Mouse (Mus musculus): Measurements from ENCODE around the gene Btnl6.
"Not testable (repeated sequence)": the region's sequence is repeated elsewhere in the genome, so short reads cannot be mapped to it uniquely, and the experiment has no call there.

Gene Btnl6

DNA sequence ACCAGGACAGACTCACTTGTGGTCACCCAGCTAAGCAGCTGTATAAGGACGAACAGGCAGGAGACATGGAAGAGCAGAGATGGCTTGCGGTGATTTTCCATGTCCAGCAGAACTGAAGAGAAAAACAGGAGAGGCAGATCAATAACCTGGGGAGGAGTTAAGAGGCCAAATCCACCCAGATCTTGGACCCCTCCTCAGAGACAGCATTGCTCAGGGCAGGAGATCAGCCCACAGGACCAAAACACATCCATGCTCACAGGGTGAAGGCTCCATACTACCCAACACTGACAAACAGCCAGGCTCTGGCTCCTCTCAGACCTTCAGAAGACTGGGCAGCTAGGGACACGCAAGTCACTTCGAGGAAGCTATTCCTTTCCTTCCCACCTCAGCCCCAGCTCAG lies at the start of gene Btnl6:
Gene Btnl6 (minus strand): TSS at position 101 of the 400 bp plus-strand sequence.
- no peak for DNase-seq (ENCODE audit: low read depth, low spot score)

DNA sequence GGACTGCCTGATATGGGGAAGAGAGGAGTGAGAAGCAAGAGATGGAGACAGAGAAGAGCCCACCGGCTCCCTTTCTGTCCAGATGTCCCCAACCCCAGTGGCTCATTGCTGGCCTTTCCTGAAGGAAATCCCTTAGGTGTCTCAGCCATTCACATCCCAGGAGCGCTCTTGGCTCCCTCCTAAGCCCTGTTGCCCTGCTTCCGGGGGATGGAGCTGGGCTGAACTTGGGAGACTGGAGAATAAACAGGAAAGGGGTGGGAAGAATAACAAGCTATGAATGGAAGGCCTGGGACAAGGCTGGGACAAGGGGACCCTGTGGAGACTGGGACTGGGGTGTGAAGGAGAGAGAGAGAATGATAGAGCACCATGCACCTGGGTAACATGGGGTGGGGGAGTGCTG lies 47.6 kb upstream of the Btnl6 start:
- no peak for DNase-seq (ENCODE audit: low read depth, low spot score)

DNA sequence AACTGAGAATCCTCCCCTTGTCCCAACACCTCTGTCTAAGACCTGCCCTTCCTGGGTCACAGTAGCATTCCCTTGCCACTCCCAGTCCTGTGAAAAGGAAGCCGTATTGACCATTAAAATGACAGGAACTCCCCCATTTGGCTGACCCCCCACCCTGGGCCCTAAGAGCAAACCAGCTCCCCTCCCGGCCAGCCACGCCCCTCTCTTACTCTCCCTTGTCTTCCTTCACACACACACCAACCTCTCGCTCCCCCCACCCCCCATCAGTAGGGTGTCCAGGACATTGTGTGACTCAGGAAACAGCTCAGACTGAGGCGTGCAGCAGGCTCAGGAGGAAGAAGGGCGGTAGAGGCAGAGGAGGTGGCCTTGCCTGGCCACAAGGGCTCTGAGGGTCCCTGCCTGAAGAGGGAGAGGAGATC lies 46.9 kb upstream of the Btnl6 start, which contains the start of gene Notch4:
Gene Notch4 (plus strand): TSS at position 266 of the 419 bp plus-strand sequence.
- no peak for DNase-seq (ENCODE audit: low read depth, low spot score)

DNA sequence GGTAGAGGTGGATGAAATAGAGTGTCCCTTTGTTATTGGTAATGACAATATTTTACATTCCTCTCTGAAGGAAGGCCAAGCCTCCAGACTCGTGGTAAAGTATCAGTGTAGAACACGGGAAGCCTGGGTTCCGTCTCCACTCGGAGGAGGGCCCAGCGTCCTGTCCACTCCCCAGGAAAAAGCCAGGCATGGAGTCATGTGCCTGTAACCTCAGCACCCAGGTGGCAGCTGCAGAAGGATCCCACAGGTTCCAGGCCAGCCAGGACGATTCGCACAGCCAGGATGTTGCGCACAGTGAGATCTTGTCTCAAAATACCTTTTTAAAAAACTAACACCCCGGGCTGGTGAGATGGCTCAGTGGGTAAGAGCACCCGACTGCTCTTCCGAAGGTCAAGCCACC lies 46.2 kb upstream of the Btnl6 start:
- DNase-seq (ENCODE audit: low read depth, low spot score) = no peak

DNA sequence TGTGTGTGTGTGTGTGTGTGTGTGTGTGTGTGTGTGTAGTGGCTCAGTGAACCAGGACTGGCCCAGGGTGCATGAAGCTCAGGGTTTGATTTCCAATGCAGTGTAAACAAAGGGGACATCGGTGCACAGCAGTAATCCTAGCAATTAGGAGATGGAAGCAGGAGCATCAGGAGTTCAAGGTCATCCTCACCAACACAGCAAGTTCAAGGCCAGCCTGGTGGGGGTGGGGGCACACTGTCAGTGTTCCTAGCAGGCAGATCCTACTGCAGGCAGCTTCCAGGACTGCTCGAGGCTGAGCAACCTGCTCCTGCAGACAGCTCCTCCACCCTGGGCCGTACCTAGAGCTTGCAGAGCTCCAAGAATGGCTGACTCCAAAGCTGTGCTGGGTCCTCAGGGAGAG lies 45.4 kb upstream of the Btnl6 start:
- no peak for DNase-seq (ENCODE audit: low read depth, low spot score)

DNA sequence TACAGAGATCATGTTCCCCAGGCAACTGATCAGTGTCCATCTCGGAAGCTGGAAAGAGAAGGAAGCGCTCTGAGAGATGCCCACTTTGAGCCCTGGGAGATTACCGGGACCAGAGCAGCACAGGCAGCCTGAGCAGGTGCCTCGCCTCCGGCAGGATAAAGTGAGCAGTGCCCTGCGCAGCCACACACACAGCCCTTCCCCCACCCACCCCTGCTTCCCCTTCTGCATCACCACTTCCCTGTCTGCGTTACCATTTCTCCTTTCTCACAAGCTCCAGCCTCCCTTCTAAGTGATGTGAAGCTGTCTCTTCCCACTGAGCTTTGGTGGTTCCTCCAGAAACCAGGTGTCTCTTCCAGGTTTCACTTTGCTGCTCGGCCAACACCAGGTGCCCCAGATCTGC lies 44.0 kb upstream of the Btnl6 start:
- no peak for DNase-seq (ENCODE audit: low read depth, low spot score)

DNA sequence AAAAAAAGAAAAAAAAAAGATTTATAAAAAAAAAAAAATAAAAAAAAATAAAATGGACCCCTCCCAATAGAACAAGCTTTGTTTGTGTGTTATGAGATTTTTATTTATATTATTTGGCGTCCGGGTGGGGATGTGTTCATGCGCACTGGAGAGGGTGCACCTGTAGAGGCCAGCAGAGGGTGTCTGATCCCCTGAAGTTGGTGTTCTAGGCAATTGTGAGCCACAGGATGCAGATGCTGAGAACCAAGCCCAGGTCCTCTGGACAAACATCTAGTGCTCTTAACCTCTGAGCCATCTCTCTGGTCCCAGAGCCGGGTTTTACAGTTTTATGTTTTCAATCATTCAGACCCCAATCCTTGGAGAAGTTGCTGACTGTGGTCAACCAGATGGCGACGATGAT lies 43.3 kb upstream of the Btnl6 start:
- DNase-seq (ENCODE audit: low read depth, low spot score) = no peak

DNA sequence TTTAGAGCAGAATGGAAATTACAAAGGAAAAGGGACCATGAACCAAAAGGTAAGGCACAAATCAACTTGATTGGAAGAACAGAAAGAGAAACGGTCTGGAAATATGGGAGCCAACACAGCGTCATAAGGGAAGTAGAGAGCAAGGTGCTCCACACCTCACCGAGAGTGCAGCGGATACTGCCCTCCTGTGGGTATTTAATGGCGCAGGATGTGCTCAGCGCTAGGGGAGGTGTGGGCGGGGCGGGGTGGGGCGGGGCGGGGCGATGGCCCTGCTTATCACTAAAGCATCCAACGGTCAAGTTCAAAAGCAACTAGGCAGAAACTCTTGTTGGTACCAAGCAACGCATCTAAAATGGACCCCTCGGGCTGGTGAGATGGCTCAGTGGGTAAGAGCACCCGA lies 42.7 kb upstream of the Btnl6 start:
- no peak for DNase-seq (ENCODE audit: low read depth, low spot score)

DNA sequence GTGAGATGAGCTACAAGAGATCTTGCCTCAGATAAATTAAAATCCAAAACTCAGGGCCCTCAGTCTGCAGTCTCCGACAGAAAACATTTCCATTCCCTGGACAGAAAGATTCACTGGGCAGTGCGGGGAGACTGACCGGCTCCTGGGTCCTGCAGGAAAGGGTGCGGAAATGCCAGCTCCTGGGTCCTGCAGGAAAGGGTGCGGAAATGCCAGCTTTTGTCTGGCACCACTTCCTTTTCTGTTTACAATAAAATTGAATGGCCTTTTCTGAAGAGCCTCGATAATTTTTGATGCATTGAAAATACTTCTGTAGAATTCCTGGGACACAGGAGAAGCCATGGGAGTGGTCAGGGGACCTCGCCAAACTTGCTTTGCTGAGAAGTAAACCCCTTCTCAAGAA lies 42.0 kb upstream of the Btnl6 start:
- no peak for DNase-seq (ENCODE audit: low read depth, low spot score)

DNA sequence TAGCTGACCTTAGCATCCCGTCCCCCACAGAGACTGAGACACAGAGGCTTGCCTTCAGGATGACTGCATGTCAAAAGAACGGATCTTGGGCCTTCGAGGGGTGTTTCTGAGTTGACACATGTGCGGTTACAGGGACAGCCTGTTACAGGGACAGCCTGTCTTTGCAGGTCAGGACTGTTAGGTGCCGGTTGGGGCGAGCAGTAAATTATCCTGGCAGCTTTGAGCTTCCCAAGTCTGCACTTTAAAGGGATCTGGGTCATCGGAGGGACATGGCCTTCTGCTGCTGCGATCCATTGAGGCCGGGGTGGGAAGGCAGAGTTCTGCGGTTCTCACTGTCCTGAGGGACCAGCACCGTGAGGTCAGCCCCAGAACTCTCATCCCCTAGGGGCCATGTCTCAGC lies 40.3 kb upstream of the Btnl6 start:
- no peak for DNase-seq (ENCODE audit: low read depth, low spot score)

DNA sequence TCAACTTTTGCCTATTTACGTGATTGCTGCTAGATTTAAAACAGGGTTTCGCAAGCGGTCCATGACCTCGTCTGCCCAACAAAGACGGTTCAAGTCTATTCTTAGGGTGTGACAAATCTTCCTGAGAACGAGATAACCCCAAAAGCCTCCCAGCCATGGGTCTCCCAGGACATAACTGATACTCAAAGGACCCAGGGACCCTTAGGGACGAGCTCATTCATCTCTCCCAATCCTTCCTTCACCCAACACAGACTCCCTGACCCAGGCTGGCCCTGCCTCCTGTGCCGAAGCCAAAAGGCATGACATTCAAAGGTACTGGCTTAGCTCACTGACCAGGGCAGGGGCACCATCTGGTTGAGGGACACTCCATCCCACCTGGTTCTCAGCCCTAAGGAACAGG lies 39.3 kb upstream of the Btnl6 start:
- DNase-seq (ENCODE audit: low read depth, low spot score) = no peak

DNA sequence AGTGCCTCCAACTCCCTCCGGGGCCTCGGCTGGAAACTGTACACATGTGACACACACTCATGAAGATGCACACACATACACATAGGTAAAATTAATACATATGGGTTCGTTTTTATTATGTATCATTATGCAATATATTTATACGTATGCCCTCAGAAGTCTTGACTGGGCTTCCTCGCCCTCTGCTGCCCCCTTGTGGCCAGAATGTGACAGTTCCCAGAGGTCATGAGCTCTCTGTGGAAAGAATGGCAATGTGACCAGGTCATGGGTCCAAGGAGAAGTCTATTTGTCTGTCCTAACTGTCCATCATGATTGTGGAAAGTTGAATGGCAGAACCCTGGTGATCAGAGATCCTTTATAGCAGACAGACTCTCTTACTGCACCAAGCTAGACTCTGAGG lies 38.3 kb upstream of the Btnl6 start:
- no peak for DNase-seq (ENCODE audit: low read depth, low spot score)

DNA sequence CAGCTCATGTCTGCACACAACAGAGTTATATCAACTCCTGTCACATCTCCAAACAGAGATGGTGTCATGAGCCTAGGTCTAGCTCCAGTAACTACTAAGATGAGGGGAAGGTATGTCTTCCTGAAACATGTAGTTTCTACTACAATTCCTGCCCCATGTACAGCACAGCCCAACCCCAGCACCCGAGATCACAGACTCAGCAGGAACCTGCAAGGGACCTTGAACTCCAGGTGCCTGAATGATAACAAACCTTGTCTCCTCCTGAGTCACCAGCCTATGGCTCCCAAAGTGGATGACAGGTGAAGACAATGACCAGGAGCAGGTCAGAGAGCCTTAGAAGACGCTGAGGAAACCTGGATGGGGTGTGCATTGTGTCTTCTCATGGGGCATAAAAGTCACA lies 32.7 kb upstream of the Btnl6 start:
- DNase-seq (ENCODE audit: low read depth, low spot score) = no peak

DNA sequence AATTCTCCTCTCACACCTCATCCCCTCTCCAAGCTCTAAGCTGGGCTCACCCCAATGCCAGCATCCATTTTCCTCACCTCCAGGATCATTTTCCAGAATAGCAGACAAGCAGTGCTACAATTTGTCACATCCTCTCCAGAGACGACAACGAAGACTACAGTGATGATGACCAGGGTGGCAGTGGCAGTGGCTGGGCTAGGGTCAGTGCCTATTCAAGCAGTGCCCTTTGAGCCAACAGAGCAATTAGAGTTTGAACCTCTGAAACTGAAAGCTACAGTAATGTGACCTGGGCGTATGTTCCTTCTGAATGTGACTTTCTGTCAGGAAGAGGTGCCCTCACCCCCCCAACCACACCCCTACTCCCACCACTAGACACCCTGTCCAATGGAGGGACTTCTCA lies 32.0 kb upstream of the Btnl6 start:
- DNase-seq (ENCODE audit: low read depth, low spot score) = no peak

DNA sequence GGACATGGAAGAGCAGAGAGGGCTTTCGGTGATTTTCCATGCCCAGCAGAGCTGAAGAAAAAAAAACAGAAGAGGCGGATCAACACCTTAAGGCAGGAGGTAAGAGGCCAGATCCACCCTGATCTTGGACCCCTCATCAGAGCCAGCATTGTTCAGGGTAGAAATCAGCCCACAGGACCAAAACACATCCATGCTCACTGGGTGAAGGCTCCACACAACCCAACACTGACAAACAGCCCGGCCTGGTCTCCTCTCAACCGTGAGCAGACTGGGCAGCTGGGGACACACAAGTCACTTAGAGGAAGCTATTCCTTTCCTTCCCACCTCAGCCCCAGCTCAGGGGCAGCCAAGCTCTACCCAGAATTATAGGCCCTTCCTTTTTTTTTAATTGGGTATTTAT lies 30.4 kb upstream of the Btnl6 start:
- no peak for DNase-seq (ENCODE audit: low read depth, low spot score)

DNA sequence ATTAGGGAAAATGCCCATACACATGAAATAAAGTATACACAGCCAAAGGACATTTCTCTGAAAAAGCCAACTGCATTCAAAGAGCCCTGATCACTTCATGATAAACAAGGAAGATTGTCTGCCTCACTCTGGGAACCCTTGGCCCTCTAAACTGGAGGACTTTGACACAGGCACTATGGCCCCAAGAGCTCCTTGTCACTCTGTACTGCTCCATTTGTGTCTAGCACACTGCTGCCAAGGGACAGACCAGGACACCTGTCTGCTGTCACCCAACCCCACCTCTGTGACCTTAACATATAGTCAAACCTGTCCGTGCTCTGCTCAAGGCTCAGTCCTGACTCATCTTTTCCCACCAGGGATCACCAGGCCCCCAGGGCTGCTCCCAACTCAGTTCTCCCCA lies 29.6 kb upstream of the Btnl6 start:
- no peak for DNase-seq (ENCODE audit: low read depth, low spot score)

DNA sequence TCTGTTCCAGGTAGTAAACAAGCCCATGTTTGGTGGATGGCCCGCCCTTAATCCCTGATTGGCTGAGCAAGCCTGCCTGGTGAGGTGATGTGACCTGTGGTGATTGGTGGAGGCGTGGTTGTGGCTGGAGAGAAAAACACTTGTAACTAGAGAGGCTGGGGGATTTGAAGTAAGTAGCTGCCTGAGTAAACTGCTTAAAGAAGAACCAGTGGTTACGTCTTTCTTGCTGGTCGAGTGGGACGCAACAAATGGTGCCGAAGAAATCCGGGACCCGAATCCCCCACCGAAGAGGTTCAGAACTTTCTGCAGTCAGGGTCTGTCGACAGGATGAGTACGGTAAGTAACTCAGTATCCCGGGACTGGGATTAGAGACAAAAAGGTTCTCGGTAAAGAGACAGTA lies 26.4 kb upstream of the Btnl6 start:
- DNase-seq (ENCODE audit: low read depth, low spot score) = not testable (repeated sequence)

DNA sequence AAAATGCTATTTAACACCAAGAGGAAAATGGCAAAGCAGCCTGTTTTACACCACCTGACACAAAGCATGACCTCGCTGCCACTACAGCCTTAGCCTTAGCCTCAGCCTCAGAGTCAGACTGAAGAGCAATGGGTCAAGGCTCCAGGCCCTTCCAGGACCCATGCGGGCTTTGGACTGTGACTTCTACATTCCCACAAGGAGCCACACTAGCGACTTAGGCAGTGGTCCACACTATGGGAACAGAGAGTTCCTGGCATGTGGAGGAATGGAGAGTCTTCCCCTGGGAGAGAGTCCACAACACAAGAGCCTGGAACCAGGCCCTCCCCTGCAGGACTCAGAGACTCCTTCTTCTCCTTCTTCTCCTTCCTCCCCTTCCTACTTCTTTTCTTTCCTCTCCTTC lies 15.5 kb upstream of the Btnl6 start:
- no peak for DNase-seq (ENCODE audit: low read depth, low spot score)

DNA sequence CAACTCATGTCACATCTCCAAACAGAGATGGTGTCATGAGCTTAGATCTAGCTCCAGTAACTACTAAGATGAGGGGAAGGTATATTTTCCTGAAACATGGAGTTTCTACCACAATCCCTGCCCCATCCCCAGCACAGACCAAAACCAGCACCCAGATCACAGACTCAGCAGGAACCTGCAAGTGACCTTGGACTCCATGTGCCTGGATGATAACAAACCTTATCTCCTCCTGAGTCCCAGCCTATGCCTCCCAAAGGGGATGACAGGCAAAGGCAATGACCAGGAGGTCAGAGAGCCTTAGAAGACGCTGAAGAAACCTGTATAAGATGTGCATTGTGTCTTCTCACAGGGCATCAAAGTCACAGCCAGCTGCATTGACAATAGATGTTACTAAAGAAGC lies 1.8 kb upstream of the Btnl6 start:
- DNase-seq (ENCODE audit: low read depth, low spot score) = no peak

DNA sequence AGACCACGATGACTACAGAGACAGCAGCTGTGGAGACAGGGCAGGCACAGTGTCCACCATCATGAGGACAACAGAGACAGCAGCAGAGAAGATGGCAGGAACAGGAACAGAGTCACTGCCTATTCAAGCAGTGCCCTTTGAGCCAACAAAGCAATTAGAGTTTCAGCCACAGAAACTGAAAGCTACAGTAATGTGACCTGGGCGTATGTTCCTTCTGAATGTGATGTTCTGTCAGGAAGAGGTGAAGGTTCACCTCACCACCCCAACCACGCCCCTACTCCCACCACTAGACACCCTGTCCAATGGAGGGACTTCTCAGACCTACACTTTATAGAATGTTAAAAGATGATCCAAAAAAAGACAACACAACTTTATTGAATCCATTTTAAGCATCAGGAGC lies 1.4 kb upstream of the Btnl6 start:
- not testable (repeated sequence) for DNase-seq (ENCODE audit: low read depth, low spot score)

DNA sequence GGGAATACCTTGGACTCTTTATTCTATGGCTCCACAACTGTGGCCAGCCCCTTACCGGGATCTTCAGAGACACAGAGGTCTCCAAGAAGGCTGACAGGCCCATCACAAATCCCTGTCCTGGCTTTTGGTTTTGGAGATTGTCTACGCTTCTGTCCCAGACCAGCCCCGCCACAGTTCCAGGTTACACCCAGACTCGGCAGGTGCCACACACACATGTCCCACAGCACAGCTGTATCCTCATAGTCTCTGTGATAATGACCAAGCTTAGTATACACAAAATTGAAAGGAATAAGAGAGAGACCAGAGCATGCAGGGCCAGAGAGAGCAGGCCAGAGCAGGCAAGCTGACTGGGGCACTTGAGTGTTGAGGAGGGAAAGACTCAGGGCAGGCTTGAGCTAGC lies 643 bp upstream of the Btnl6 start:
- DNase-seq (ENCODE audit: low read depth, low spot score) = no peak

DNA sequence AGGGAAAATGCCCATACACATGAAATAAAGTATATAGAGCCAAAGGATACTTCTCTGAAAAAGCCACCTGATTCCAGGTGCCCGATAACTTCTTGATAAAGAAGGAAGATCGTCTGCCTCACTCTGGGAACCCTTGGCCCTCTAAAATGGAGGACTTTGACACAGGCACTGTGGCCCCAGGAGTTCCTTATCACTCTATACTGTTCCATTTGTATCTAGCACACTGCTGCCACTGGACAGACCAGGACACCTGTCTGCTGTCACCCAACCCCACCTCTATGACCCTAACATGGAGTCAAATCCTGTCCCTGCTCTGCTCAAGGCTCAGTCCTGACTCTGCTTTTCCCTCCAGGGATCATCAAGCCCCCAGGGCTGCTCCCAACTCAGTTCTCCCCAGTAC lies 638 bp downstream of the Btnl6 start:
- no peak for DNase-seq (ENCODE audit: low read depth, low spot score)

DNA sequence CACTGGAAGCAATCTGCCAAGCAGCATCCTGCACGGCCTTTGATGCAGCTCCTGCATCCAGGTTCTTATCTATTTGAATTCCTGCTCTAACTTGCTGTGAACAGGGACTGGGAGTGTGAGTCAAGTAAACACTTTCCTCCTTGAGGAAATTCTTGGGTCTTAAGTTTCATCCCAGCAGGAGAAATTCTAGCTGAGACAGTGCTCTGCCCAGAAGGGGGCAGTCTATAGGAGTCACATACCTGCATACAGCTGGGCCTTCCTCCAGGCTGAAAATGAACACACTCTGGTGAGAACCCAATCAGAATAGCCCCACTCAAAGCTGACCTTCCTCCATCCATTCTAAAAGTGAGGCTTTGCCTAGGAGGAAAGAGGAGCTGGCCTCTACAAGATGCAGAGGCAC lies 5.4 kb downstream of the Btnl6 start:
- DNase-seq (ENCODE audit: low read depth, low spot score) = not testable (repeated sequence)

DNA sequence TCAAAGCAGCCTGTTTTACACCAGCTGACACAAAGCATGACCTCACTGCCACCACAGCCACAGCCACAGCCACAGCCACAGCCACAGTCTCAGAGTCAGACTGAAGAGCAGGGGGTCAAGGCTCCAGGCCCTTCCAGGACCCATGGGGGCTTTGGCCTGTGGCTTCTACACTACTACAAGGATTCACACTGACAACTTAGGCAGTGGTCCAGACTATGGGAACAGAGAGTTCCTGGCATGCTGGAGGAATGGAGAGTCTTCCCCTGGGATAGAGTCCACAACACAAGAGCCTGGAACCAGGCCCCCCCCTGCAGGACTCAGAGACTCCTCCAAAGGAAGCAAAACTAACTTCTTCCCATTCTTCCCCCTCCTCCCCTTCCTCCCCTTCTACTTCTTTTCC lies 9.6 kb downstream of the Btnl6 start:
- no peak for DNase-seq (ENCODE audit: low read depth, low spot score)

DNA sequence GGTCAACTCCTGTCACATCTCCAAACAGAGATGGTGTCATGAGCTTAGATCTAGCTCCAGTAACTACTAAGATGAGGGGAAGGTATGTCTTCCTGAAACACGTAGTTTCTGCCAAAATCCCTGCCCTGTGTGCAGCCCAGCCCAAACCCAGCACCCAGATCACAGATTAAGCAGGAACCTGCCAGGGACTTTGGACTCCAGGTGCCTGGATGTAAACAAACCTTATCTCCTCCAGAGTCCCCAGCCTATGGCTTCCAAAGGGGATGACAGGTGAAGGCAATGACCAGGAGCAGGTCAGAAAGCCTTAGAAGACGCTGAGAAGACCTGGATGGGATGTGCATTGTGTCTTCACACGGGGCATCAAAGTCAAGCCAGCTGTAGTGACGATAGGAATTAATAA lies 19.4 kb downstream of the Btnl6 start:
- not testable (repeated sequence) for DNase-seq (ENCODE audit: low read depth, low spot score)
